Mouse (Mus musculus): ENCODE data around the gene 9130213A22Rik. TPM values are rescaled to one million over a fixed set of nuclear protein-coding genes. Genes with fewer than 3 reads are reported as not detected.

Gene 9130213A22Rik
- polyA plus RNA-seq, 1 experiment from 2014 or later: 0.29 TPM

DNA sequence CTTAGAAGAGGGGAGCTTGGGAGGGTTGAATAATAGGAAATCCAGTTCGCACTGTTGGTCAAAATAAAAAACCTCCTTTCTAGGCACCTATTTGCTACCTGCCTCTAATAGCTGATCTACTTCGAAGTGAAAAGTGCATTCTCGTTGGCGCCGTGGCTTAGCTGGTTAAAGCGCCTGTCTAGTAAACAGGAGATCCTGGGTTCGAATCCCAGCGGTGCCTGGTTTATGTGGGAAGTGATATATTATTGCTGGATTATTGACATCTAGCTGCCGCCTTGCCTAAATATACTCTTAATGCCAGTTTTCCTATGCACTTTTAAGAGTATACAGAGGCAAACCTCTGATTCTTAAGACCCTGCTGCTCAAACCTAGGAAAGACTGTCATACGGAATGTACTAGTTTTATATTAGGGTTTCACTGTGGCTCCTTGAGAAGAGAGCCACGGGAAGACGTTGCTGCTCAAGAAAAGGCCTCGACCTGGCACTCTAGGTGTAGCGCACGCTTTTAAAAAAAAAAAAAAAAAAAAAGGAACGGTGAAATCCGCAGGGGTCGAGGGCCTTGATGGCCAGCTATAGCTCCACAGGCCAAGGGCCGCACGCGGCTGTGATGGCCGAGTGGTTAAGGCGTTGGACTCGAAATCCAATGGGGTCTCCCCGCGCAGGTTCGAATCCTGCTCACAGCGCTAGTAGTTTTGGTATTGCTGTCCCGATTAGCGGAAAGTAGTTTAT is 11.9 kb downstream of the 9130213A22Rik start:
- peak overlapping the region; percentile 76 for H3K27ac ChIP-seq
- peak; percentile 99 for DNase-seq (ENCODE audit: low spot score)
- under 1% methylated on average over 30 of the region's 30 CpGs for WGBS
- H3K36me3 ChIP-seq: peaks cover 42% of the 10 kb centered on the region
- H3K4me1 ChIP-seq: peaks cover 26% of the 10 kb centered on the region
- peaks cover 22% of the 10 kb centered on the region for H3K27me3 ChIP-seq (ENCODE audit: low read depth, poor library complexity, severe bottlenecking)
- peak overlapping the region; percentile 62 for H3K4me3 ChIP-seq
- H3K9me3 ChIP-seq (replicated peaks): no peaks in the 10 kb centered on the region

DNA sequence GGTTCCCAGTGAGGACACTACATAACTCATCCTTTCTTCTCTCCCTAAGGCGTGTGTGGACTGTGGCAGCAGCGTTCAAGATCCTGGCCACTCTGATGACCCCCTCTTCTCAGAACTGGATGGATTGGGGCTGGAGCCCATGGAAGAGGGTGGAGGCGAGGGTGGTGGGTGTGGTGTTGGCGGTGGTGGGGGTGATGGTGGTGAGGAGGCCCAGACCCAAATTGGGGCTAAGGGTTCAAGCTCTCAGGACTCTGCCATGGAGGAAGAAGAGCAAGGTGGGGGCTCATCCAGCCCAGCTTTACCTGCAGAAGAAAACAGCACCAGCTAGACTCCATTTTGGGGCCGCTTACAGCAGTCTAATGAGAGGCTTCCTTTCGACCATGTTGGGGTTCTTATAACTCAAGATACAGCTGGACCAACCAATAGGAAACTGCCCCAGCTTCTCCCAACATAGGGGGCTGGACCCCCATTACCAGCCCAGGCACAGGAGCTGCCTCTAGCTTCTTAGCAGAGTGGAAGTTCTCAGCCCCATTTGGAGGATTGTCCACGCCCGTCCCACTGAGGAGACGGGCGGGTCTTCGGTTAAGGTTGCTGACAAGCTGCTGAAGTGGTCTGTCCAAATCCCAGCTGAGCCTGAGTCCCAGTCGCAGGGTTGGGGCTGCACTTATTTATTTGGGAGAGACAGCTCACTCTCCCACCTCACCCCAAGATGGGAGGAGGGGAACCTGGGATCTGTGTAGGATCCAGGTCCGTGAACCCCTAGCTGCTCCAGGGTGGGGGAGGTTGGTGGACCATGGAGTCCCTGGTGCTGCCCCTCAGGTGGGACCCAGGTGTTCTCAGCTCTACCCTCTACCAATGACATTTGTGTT is 13.1 kb downstream of the 9130213A22Rik start:
- no peak for DNase-seq (ENCODE audit: low spot score)
- no peaks in the 10 kb centered on the region for H3K9me3 ChIP-seq (replicated peaks)
- H3K4me1 ChIP-seq: peaks cover 26% of the 10 kb centered on the region
- H3K36me3 ChIP-seq: peaks cover 54% of the 10 kb centered on the region
- H3K4me3 ChIP-seq: peak overlapping the region; percentile 8; the same call in 1 of the 2 replicates
- H3K27ac ChIP-seq: no peak overlapping the region
- whole genome bisulfite sequencing: 83% methylated on average over 13 of the region's 13 CpGs
- peaks cover 15% of the 10 kb centered on the region; the same call in 1 of the 2 replicates for H3K27me3 ChIP-seq (ENCODE audit: low read depth, poor library complexity, severe bottlenecking)

DNA sequence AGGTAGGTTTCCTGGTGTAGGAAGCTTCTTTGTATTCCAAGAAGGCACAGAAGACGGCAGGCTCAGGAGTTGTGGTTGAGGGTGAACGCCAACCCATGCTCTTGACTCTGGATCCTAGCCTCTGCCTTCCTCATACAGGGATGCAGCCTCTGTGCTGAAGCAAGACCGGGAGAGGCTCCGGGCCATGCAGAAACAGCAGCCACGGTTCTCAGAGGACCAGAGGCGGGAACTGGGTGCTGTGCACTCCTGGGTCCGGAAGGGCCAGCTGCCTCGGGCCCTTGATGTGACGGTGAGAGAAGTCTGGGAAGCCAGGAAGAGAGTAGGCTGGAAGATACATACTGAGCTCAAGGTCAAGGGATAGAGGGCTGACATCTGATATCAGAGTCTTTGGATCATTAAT is 14.2 kb downstream of the 9130213A22Rik start:
- WGBS: 93% methylated on average over 9 of the region's 9 CpGs
- no peak for DNase-seq (ENCODE audit: low spot score)
- H3K9me3 ChIP-seq (replicated peaks): no peaks in the 10 kb centered on the region
- no peak overlapping the region for H3K27ac ChIP-seq
- 0 out of 2 replicates have a peak overlapping the region, but pooled peaks have one; percentile 19 for H3K4me3 ChIP-seq
- peaks cover 64% of the 10 kb centered on the region for H3K36me3 ChIP-seq
- peaks cover 26% of the 10 kb centered on the region for H3K4me1 ChIP-seq
- H3K27me3 ChIP-seq (ENCODE audit: low read depth, poor library complexity, severe bottlenecking): peaks cover 8% of the 10 kb centered on the region; the same call in 1 of the 2 replicates

DNA sequence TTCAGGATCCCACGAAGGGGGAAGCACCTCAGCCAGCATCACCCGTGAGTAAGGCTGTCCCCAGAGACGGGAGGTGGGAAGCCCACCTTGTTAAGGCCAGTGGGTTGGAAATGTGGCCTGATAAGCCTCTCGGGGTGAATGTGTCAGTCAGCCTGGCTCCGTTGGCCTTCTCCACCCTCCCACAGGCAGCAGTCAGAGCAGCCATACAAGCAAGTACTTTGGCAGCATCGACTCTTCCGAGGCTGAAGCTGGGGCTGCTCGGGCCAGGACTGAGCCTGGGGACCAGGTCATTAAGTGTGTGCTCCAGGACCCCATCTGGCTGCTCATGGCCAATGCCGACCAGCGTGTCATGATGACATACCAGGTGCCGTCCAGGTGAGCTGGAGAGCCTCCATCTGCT is 14.7 kb downstream of the 9130213A22Rik start:
- Histone ChIP-seq H3K27me3 (ENCODE audit: low read depth, poor library complexity, severe bottlenecking) (peaks cover 2% of the 10 kb centered on the region; the same call in 1 of the 2 replicates), H3K4me1 (peaks cover 26% of the 10 kb centered on the region), H3K9me3 (replicated peaks) (no peaks in the 10 kb centered on the region), H3K27ac (no peak overlapping the region), H3K4me3 (peak overlapping the region; percentile 19; the same call in 1 of the 2 replicates), H3K36me3 (peaks cover 70% of the 10 kb centered on the region)
- no peak for DNase-seq (ENCODE audit: low spot score)
- WGBS: 90% methylated on average over 11 of the region's 11 CpGs

DNA sequence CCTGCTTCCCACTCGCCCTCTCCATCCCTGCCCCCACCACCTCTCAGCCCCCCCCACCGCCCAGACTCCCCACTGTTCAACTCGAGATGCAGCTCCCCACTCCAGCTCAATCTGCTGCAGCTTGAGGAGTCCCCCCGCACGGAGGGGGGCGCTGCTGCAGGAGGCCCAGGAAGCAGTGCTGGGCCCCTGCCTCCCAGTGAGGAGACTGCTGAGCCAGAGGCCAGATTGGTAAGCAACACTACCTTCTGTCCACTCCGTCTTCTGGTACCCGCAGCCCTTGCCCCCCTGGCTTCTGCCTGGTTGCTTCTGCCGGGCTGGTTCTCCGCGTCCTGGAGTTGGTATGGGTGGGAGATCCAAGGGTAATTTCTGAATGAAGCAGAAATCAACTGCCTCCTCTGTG is 15.5 kb downstream of the 9130213A22Rik start:
- Histone ChIP-seq H3K4me3 (no peak overlapping the region), H3K27ac (peak overlapping the region; percentile 30; the same call in 1 of the 2 replicates), H3K36me3 (peaks cover 78% of the 10 kb centered on the region), H3K27me3 (ENCODE audit: low read depth, poor library complexity, severe bottlenecking) (no peaks in the 10 kb centered on the region), H3K9me3 (replicated peaks) (no peaks in the 10 kb centered on the region), H3K4me1 (peaks cover 19% of the 10 kb centered on the region)
- DNase-seq (ENCODE audit: low spot score): no peak
- WGBS: 86% methylated on average over 11 of the region's 11 CpGs

DNA sequence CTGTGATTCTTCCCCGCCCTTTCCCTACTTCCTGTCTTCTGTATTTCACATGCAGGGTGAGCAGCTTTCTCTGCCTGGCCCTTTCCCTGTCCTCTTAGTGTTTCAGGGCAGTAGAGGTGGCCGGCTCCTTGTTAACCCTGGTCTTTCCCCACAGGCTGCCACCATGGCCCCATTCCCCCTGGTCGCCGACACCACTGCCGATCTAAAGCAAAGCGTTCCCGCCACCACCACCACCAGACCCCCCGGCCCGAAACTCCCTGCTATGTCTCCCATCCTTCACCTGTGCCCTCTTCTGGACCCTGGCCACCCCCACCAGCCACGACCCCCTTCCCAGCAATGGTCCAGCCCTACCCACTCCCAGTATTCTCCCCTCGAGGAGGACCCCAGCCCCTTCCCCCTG is 16.1 kb downstream of the 9130213A22Rik start:
- WGBS: 92% methylated on average over 11 of the region's 11 CpGs
- peaks cover 84% of the 10 kb centered on the region for H3K36me3 ChIP-seq
- H3K4me3 ChIP-seq: no peak overlapping the region
- no peaks in the 10 kb centered on the region for H3K27me3 ChIP-seq (ENCODE audit: low read depth, poor library complexity, severe bottlenecking)
- no peaks in the 10 kb centered on the region for H3K9me3 ChIP-seq (replicated peaks)
- DNase-seq (ENCODE audit: low spot score): no peak
- peaks cover 13% of the 10 kb centered on the region for H3K4me1 ChIP-seq
- H3K27ac ChIP-seq: no peak overlapping the region

DNA sequence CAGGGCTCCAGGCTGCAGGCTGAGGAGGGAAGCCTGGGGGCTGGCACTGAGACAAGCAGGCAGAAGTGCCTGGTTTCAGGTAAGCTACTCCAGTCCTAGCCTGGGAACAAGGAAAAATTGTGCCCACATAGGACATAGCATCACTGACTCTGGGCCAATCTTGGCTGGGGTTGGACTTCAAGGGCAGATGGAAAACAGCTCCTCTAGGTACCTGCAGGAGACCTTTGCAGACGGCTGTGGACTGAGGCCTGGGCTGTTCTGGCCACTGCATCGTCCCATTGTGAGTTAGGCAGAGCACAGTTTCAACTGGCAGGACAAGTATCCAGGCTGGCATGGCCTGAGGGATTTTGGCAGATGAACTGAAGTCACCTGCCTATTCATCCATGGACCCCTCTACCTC is 16.6 kb downstream of the 9130213A22Rik start:
- Histone ChIP-seq H3K36me3 (peaks cover 89% of the 10 kb centered on the region), H3K4me1 (peaks cover 14% of the 10 kb centered on the region), H3K9me3 (replicated peaks) (no peaks in the 10 kb centered on the region), H3K27me3 (ENCODE audit: low read depth, poor library complexity, severe bottlenecking) (no peaks in the 10 kb centered on the region), H3K4me3 (no peak overlapping the region), H3K27ac (no peak overlapping the region)
- 89% methylated on average over 2 of the region's 2 CpGs for WGBS
- DNase-seq (ENCODE audit: low spot score): no peak

DNA sequence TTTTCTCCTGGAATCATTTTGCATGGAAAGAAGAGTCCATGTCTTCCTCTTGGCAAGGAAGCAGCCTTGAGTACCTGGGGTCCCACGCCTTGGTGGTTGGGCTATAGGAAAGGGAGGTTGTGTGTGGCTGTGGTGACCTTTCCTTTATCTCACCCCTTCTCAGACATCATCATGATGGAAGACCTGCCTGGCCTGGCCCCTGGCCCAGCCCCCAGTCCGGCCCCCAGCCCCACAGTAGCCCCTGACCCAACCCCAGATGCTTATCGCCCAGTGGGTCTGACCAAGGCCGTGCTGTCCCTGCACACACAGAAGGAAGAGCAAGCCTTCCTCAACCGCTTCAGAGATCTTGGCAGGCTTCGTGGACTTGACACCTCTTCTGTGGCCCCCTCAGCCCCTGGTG is 17.2 kb downstream of the 9130213A22Rik start:
- Histone ChIP-seq H3K27me3 (ENCODE audit: low read depth, poor library complexity, severe bottlenecking) (no peaks in the 10 kb centered on the region), H3K27ac (no peak overlapping the region), H3K4me3 (no peak overlapping the region), H3K9me3 (replicated peaks) (no peaks in the 10 kb centered on the region), H3K36me3 (peaks cover 92% of the 10 kb centered on the region), H3K4me1 (peaks cover 20% of the 10 kb centered on the region)
- WGBS: 85% methylated on average over 6 of the region's 6 CpGs
- no peak for DNase-seq (ENCODE audit: low spot score)

DNA sequence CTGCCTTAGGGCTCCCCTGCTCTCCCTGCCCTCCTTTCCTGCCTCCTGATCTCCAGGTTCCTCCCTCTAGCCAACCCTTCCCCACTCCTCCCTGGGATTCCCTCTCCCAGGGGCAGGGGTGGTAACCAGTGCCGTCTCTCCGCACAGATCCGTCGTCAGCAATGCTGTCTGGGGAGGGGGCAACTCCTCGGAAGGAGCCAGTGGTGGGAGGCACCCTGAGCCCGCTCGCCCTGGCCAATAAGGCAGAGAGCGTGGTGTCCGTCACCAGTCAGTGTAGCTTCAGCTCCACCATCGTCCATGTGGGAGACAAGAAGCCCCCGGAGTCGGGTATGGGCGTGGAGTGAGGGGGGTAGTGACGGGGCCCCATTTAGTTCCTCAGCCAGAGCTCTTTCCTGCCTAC is 17.9 kb downstream of the 9130213A22Rik start:
- H3K27me3 ChIP-seq (ENCODE audit: low read depth, poor library complexity, severe bottlenecking): no peaks in the 10 kb centered on the region
- H3K27ac ChIP-seq: no peak overlapping the region

DNA sequence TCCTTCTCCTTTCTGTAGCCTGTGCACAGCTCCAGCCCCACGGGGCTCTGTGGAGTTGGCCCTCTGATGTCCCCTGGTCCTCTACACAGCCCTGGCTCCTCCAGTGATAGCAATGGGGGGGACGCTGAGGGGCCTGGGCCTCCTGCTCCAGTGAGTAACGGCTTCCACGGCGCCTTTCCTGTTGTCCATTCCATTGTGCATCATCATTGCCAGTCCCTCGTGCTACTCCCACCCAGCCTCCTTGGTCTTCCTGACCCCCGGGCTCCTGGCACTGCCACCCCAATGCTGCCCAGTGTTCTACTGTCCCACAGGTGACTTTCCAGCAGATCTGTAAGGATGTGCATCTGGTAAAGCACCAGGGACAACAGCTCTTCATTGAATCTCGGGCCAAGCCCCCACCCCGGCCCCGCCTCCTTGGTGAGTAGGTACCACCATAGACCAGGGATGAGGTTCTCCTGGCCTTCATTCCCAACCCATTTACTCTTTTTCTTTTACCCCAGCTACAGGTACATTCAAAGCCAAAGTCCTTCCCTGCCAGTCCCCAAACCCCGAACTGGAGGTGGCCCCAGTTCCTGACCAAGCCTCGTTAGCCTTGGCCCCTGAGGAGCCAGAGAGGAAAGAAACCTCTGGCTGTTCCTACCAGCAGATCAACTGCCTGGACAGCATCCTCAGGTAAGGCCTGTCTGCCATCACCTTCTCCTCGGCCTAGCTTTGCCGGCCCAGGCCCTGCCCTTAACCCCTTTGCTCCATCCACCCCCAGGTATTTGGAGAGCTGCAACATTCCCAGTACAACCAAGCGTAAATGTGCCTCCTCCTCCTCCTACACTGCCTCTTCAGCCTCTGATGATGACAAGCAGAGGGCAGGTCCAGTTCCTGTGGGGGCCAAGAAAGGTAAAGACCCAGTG is 18.6 kb downstream of the 9130213A22Rik start:
- 90% methylated on average over 15 of the region's 15 CpGs for whole genome bisulfite sequencing
- Histone ChIP-seq H3K4me1 (peaks cover 22% of the 10 kb centered on the region), H3K36me3 (peaks cover 83% of the 10 kb centered on the region), H3K4me3 (no peak overlapping the region), H3K27ac (no peak overlapping the region), H3K9me3 (replicated peaks) (no peaks in the 10 kb centered on the region), H3K27me3 (ENCODE audit: low read depth, poor library complexity, severe bottlenecking) (no peaks in the 10 kb centered on the region)
- no peak for DNase-seq (ENCODE audit: low spot score)

More for the DNA sequence above, 17.9 kb downstream of the 9130213A22Rik start:
- Histone ChIP-seq H3K9me3 (replicated peaks) (no peaks in the 10 kb centered on the region), H3K36me3 (peaks cover 90% of the 10 kb centered on the region), H3K4me3 (no peak overlapping the region), H3K4me1 (peaks cover 21% of the 10 kb centered on the region)
- 87% methylated on average over 14 of the region's 14 CpGs for WGBS
- DNase-seq (ENCODE audit: low spot score): no peak

DNA sequence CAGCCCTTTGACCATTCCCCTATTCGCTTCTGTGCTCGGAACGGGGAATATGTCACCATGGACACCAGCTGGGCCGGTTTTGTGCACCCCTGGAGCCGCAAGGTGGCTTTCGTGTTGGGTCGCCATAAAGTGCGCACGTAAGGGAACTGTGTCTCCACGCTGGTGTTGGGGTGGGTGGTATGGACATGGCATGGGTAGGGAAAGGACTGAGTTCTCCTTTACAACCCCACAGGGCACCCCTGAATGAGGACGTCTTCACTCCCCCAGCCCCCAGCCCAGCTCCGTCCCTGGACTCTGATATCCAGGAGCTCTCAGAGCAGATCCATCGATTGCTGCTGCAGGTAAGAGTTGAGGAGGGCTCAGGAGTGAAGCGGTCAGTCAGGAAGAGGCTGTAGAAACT is 19.3 kb downstream of the 9130213A22Rik start:
- peaks cover 29% of the 10 kb centered on the region for H3K4me1 ChIP-seq
- H3K4me3 ChIP-seq: no peak overlapping the region
- H3K36me3 ChIP-seq: peaks cover 76% of the 10 kb centered on the region
- no peaks in the 10 kb centered on the region for H3K9me3 ChIP-seq (replicated peaks)
- no peak for DNase-seq (ENCODE audit: low spot score)
- H3K27ac ChIP-seq: no peak overlapping the region
- WGBS: 94% methylated on average over 14 of the region's 14 CpGs
- no peaks in the 10 kb centered on the region for H3K27me3 ChIP-seq (ENCODE audit: low read depth, poor library complexity, severe bottlenecking)

DNA sequence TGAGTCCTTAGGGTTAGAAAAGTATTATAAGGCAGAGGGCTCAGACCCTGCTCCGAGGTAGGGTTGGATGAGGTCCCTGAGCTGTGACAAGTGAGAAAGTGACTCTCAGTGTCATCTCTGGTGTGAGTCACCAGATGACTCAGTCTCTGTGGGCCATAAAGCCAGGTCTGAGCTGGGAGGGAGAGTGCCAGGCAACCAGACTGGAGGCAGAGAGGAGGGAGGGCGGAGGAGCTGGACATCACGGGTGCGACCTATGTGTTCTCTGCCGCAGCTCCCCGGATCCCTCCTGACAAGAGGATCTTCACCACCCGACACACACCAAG is 20.0 kb downstream of the 9130213A22Rik start:
- no peak overlapping the region for H3K27ac ChIP-seq
- DNase-seq (ENCODE audit: low spot score): no peak
- H3K27me3 ChIP-seq (ENCODE audit: low read depth, poor library complexity, severe bottlenecking): no peaks in the 10 kb centered on the region
- H3K36me3 ChIP-seq: peaks cover 69% of the 10 kb centered on the region
- 90% methylated on average over 7 of the region's 7 CpGs for WGBS
- H3K4me1 ChIP-seq: peaks cover 36% of the 10 kb centered on the region
- H3K4me3 ChIP-seq: no peak overlapping the region
- no peaks in the 10 kb centered on the region for H3K9me3 ChIP-seq (replicated peaks)
